Mouse (Mus musculus): ENCODE data around the gene Hmgb1.

GRCm38 (mm10) chr5:149184104-149184843 lies at the start of gene Hmgb1, which contains the start of gene Uspl1:
- TF ChIP-seq CTCF (conservative IDR thresholded peaks at IDR 0.05 in 1 of 2, IDR thresholded peaks at IDR 0.05 in 1 of 2; ENCODE audit: low read depth in 2 of 2, low read length in 2 of 2) (no peak), ZNF384 (IDR thresholded peaks at IDR 0.05; ENCODE audit: low read depth, low read length) (no peak)

Measured in CH12.LX (cell line).